Mouse (Mus musculus) left cerebral cortex, postnatal 4 days (tissue): ENCODE data around the gene Josd1. TPM values are rescaled to one million over a fixed set of nuclear protein-coding genes. Genes with fewer than 3 reads are reported as not detected.

Source experiments
- DNase-seq: peaks from one replicate; pipeline ENCODE4 v3.0.0-alpha.2; 2022
- intact Hi-C: fragments of 180-260 bp; cut with DNase I; formaldehyde crosslinking; loops from one replicate; pipeline ENCODE4 v1.15.1; 2025
- total RNA-seq, 2 experiments: library from RNA; stranded (reverse); gene quantifications; 2 replicates each; pipeline ENCODE4 v1.2.3; 2021

Josd1 gene
- total RNA-seq, 2 experiments from 2014 or later = 31.2 to 32.0 TPM

- intact Hi-C loops = no loop called here
- peak; percentile 38 for DNase-seq
Observed at GRCm38 (mm10) chr15:79661852-79662251, 25.9 kb downstream of the Josd1 start.

DNA sequence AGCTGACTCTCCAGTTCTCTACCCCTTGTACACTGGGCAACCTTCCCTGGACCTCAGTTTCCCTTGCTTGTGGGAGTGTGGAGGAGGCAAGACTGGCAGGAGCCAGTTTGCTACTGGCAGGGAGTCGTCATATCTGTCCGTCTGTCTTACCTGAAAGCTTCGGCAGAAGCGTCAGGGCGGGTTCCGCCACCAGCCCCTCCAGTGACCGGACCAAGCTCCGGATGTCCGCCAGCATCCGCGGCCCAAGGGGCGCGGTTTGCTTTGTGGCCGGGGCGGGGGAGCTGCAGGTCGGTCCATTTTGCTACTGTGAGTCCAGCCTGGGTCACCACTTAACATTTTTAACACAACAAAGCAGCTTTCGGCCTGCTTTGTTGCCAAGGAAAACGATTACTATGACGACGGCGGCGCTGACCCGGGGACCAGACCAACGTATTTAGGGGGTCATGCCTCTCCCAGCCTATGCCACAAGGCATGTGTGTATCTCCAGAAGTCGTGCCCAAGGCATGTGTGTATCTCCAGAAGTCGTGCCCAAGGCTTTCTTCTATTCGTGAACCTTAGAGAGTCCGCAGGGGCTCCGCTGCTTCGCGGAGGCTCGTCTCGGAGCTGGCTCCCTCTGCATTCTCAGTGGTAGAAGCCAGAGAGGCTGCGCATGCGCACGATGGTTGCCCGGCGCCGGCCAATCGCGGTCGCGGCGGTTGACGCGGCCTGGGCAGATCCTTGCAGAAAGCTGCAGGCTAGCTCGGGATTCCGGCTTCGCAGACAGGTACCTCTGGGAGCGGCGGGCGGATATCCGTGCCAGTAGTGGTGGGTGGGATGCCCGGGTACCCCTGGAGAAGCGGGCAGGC is 29.0 kb downstream of the Josd1 start, which contains the start of the genes Fam227a and Cby1:
TSS of gene Fam227a (minus strand) at position 426 of the 845 bp plus-strand sequence.
TSS of gene Cby1 (plus strand) at position 669 of the 845 bp plus-strand sequence.
- DNase-seq = peak; percentile 97
- intact Hi-C loops = no loop called here

DNA sequence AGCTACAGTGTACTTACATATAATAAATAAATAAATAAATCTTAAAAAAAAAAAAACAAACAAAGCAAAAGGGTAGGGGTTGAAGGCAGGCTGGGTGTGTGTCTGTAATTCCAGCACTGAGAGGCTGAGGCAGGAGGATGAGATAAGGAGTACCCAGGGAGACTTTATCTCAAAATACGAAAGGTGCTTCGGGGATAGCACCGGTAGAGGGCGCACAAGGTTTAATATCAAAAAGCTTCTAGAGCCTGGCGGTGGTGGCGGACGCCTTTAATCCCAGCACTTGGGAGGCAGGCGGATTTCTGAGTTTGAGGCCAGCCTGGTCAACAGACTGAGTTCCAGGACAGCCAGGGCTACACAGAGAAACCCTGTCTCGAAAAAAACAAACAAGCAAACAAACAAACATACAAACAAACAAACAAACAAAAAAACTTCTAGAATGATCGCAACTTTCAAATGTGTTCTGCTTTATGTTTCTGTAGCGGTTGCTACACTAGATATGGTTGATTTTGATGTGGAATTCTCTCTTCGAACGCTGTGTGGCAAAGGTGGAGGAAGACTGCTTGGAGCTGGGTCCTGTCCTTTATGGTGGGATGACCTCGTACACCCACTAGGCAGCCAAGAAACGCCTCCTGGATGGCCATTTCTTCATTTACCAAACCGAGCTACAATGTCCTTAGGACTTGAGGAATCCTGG is 29.7 kb downstream of the Josd1 start:
- intact Hi-C loops = no loop called here
- peak; percentile 87 for DNase-seq

GRCm38 (mm10) chr15:79656451-79656850 is 31.3 kb downstream of the Josd1 start:
- no peak for DNase-seq
- intact Hi-C loops = no loop called here

DNA sequence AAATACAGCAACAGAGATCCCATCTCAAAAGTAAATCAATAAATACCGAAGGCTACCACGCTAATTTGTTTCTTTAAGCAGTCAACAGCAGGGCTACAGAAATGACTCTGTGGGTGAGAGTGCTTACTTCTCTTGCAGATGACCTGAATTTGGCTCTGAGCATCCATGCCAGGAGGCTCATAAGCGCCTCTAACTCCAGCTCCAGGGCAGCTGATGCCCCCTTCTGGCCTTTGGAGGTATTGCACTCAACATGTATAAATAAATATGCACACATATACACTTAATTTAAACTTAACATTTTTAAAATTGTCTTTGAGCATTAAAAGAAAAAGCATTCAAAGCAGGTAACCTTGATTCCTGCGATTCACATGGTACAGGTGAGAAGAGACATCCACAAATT is 36.2 kb downstream of the Josd1 start:
- intact Hi-C loops = no loop called here
- DNase-seq = no peak

- DNase-seq = peak; percentile 56
- intact Hi-C loops = no loop called here
Observed at GRCm38 (mm10) chr15:79650569-79650968, 37.1 kb downstream of the Josd1 start.

GRCm38 (mm10) chr15:79648130-79648529 is 39.6 kb downstream of the Josd1 start:
- DNase-seq = no peak
- intact Hi-C loops = loop anchor here (5.0 kb wide), 1 partner anchor 416 kb away; no protein-coding TSS in a partner anchor

DNA sequence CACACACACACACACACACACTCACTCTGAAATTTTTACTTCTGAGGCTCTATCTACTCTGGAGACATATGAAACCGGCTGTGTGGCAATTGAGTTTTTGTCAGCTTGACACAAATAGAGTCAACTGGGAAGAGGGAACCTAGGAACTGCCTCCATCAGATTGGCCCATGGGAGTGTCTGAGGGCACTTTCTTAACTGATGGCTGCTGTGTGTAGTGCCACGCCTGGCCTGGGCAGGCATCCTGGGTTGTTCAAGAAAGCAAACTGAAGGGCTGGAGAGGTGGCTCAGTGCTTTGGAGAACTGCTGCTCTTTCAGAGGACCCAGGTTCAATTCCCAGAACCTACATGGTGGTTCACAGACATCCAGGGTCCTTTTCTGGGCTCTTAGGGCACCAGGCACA is 42.2 kb downstream of the Josd1 start:
- no peak for DNase-seq
- intact Hi-C loops = loop anchor here (5.0 kb wide), 1 partner anchor 413 kb away; no protein-coding TSS in a partner anchor

GRCm38 (mm10) chr15:79641135-79641817 is 46.4 kb downstream of the Josd1 start:
- intact Hi-C loops = no loop called here
- DNase-seq = no peak

DNA sequence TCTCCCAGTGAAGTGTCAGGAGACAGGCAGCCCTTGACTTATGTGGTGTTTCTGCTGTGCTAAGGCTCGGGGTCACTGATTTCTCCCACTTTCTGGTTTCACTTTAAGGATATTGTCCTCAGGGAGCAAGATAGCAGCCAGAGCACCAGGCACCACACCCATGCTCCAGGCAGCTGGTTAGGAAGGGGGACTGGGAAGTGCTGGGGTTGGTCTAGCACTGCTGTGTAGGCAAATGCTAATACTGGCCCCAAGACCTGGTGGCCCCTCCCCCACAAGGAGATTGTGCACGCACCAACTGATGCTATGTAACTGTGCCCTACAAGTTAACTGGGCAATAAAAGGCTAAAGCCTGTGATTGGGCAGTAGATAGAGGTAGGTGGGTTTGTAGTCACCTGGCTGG is 57.2 kb downstream of the Josd1 start:
- intact Hi-C loops = no loop called here
- no peak for DNase-seq

Other genes starting within 250 kb of the Josd1 start
- 100 to 1,000 TPM; 285 to 296 TPM for gene Csnk1e, start 232.4 kb downstream of the Josd1 start, total RNA-seq
- gene Kcnj4, start 182.7 kb downstream of the Josd1 start, total RNA-seq = 10 to 100 TPM; 29.9 to 39.5 TPM
- under 1 TPM; 0.72 to 0.91 TPM for gene Kdelr3, start 171.5 kb downstream of the Josd1 start, total RNA-seq
- gene Ddx17, start 141.2 kb downstream of the Josd1 start, total RNA-seq = 100 to 1,000 TPM; 446 to 452 TPM
- gene Dmc1, start 82.8 kb downstream of the Josd1 start, total RNA-seq = 1 to 10 TPM; 1.6 to 2.3 TPM
- gene Fam227a, start 29.0 kb downstream of the Josd1 start, total RNA-seq = 10 to 100 TPM; 13.5 to 17.2 TPM
- gene Cby1, start 28.7 kb downstream of the Josd1 start, total RNA-seq = 10 to 100 TPM; 55.6 to 60.1 TPM
- gene Tomm22, start 17.1 kb downstream of the Josd1 start, total RNA-seq = 100 to 1,000 TPM; 109 to 110 TPM
- 10 to 100 TPM; 62.4 to 62.9 TPM for gene Gtpbp1, start 2.9 kb upstream of the Josd1 start, total RNA-seq
- gene Sun2, start 54.6 kb upstream of the Josd1 start, total RNA-seq = 10 to 100 TPM; 27.0 to 29.4 TPM
- 10 to 100 TPM; 30.4 to 34.4 TPM for gene Dnal4, start 89.9 kb upstream of the Josd1 start, total RNA-seq
- gene Nptxr, start 116.8 kb upstream of the Josd1 start, total RNA-seq = 100 to 1,000 TPM; 240 to 277 TPM
- 10 to 100 TPM in 1 of 2 experiments, 1 to 10 TPM in 1; 6.6 to 14.9 TPM for gene Npcd, start 146.3 kb upstream of the Josd1 start, total RNA-seq
- gene Cbx6, start 146.8 kb upstream of the Josd1 start, total RNA-seq = 100 to 1,000 TPM; 105 to 125 TPM
- 1 to 10 TPM; 4.7 to 6.0 TPM for gene Apobec3, start 203.7 kb upstream of the Josd1 start, total RNA-seq